ENCODE assay signal across 9 mouse cellular contexts in genomic region chr5:112296404-112297181, GRCm38 (mm10). TPM values are rescaled to one million over a fixed set of nuclear protein-coding genes. Genes with fewer than 3 reads are reported as not detected.
DNase-seq lines count a peak whose midpoint lies in the region; ATAC-seq and TF ChIP-seq lines count a peak whose summit lies in the region.
"Had no signal": no experiment of that assay in that cellular context is flagged by ENCODE, and none has a peak within 500 bp of the region (broad histone marks: within the 10 kb centered on the region; RNA-seq: fewer than 3 reads in every experiment).

No protein-coding gene starts in this region.

- TF ChIP-seq POLR2A in myocyte (IDR thresholded peaks at IDR 0.05; ENCODE audit: insufficient read length, low read depth): no peak

- no peak for DNase-seq in heart, adult 18-20 months
- DNase-seq in midbrain, postnatal 0 days (ENCODE audit: low spot score): no peak
- DNase-seq in hindbrain, embryonic 14.5 days (ENCODE audit: low spot score): no peak
- no peak for DNase-seq in embryo, embryonic 10.5 days (ENCODE audit: low spot score)
- DNase-seq: cerebellum, adult 11 months had no signal

- H3K4me1 ChIP-seq in heart, embryonic 16.5 days (ENCODE audit: control insufficient read depth, insufficient read depth, low read length): peaks cover 39% of the 10 kb centered on the region
- peaks cover 21% of the 10 kb centered on the region for H3K4me1 ChIP-seq in midbrain, embryonic 13.5 days (replicated peaks)
- no peaks in the 10 kb centered on the region for H3K4me1 ChIP-seq in midbrain, postnatal 0 days (ENCODE audit: insufficient read depth, low read length)
- H3K4me1 ChIP-seq in hindbrain, embryonic 14.5 days (replicated peaks; ENCODE audit: control insufficient read depth, insufficient read depth, low read length): peaks cover 11% of the 10 kb centered on the region; the same call in 1 of the 2 replicates
- no peaks in the 10 kb centered on the region for H3K4me1 ChIP-seq in forebrain, embryonic 16.5 days (replicated peaks; ENCODE audit: control insufficient read depth, insufficient read depth, low read length)

- H3K9me3 ChIP-seq in heart, embryonic 16.5 days (replicated peaks; ENCODE audit: control insufficient read depth, low read length): no peaks in the 10 kb centered on the region
- no peaks in the 10 kb centered on the region for H3K9me3 ChIP-seq in midbrain, embryonic 13.5 days
- H3K9me3 ChIP-seq in midbrain, postnatal 0 days (ENCODE audit: low read length): no peaks in the 10 kb centered on the region
- no peaks in the 10 kb centered on the region for H3K9me3 ChIP-seq in hindbrain, embryonic 14.5 days (ENCODE audit: control insufficient read depth, low read length)
- H3K9me3 ChIP-seq in forebrain, embryonic 16.5 days (ENCODE audit: control insufficient read depth, low read length): no peaks in the 10 kb centered on the region

- H3K27ac ChIP-seq in heart, embryonic 16.5 days (ENCODE audit: low read length): peak overlapping the region; percentile 80
- no peak overlapping the region for H3K27ac ChIP-seq in midbrain, embryonic 13.5 days
- H3K27ac ChIP-seq in midbrain, postnatal 0 days (ENCODE audit: low read depth, low read length): no peak overlapping the region
- peak overlapping the region; percentile 14; the same call in 1 of the 2 replicates for H3K27ac ChIP-seq in hindbrain, embryonic 14.5 days
- H3K27ac ChIP-seq in forebrain, embryonic 16.5 days (ENCODE audit: low read length): no peak overlapping the region

- 0 out of 2 replicates have a peak, but pooled peaks have one; percentile 11 for ATAC-seq in heart, embryonic 16.5 days (replicated peaks; ENCODE audit: extremely low read depth, insufficient read depth, low FRiP score)
- no peak for ATAC-seq in midbrain, embryonic 13.5 days
- ATAC-seq in midbrain, postnatal 0 days (ENCODE audit: low FRiP score): no peak
- ATAC-seq in hindbrain, embryonic 14.5 days (ENCODE audit: low FRiP score): no peak
- no peak for ATAC-seq in forebrain, embryonic 16.5 days

- no peak overlapping the region for H3ac ChIP-seq in myocyte (ENCODE audit: control insufficient read depth, insufficient read length)

- no peak overlapping the region for H3K4me2 ChIP-seq in heart, embryonic 16.5 days (ENCODE audit: low read depth, low read length)
- H3K4me2 ChIP-seq in midbrain, embryonic 13.5 days (replicated peaks): no peak overlapping the region
- no peak overlapping the region for H3K4me2 ChIP-seq in midbrain, postnatal 0 days (ENCODE audit: low read depth, low read length, poor library complexity, severe bottlenecking)
- no peak overlapping the region for H3K4me2 ChIP-seq in hindbrain, embryonic 14.5 days (replicated peaks)
- H3K4me2 ChIP-seq in myocyte (ENCODE audit: low read depth): peak overlapping the region; percentile 18
- H3K4me2 ChIP-seq in forebrain, embryonic 16.5 days (ENCODE audit: low read length): no peak overlapping the region

- H3K79me2 ChIP-seq in myocyte (ENCODE audit: control insufficient read depth, insufficient read depth): peaks cover 100% of the 10 kb centered on the region

- no peak overlapping the region for H3K4me3 ChIP-seq in heart, embryonic 16.5 days (ENCODE audit: low read length)
- H3K4me3 ChIP-seq in midbrain, embryonic 13.5 days (replicated peaks): no peak overlapping the region
- no peak overlapping the region for H3K4me3 ChIP-seq in midbrain, postnatal 0 days (ENCODE audit: low read depth, low read length)
- H3K4me3 ChIP-seq in hindbrain, embryonic 14.5 days (replicated peaks; ENCODE audit: low read length): no peak overlapping the region
- no peak overlapping the region for H3K4me3 ChIP-seq in myocyte
- no peak overlapping the region for H3K4me3 ChIP-seq in forebrain, embryonic 16.5 days (replicated peaks; ENCODE audit: low read length)

- no peaks in the 10 kb centered on the region for H3K36me3 ChIP-seq in heart, embryonic 16.5 days (ENCODE audit: control insufficient read depth, insufficient read depth)
- H3K36me3 ChIP-seq in midbrain, embryonic 13.5 days: no peaks in the 10 kb centered on the region
- H3K36me3 ChIP-seq in midbrain, postnatal 0 days (ENCODE audit: insufficient read depth, low read length): no peaks in the 10 kb centered on the region
- H3K36me3 ChIP-seq in hindbrain, embryonic 14.5 days (replicated peaks; ENCODE audit: control insufficient read depth, insufficient read depth): no peaks in the 10 kb centered on the region
- H3K36me3 ChIP-seq in myocyte (ENCODE audit: control insufficient read depth, insufficient read depth): no peaks in the 10 kb centered on the region
- H3K36me3 ChIP-seq in forebrain, embryonic 16.5 days (ENCODE audit: control insufficient read depth, insufficient read depth): no peaks in the 10 kb centered on the region

- no peak for TF ChIP-seq CTCF in midbrain, postnatal 0 days (IDR thresholded peaks at IDR 0.05)

- 30% methylated on average over 6 of the region's 6 CpGs for WGBS in heart, embryonic 16.5 days
- WGBS in midbrain, embryonic 13.5 days: 85% methylated on average over 6 of the region's 6 CpGs
- 65% methylated on average over 6 of the region's 6 CpGs for WGBS in midbrain, postnatal 0 days
- 75% methylated on average over 6 of the region's 6 CpGs for WGBS in hindbrain, embryonic 14.5 days
- WGBS in forebrain, embryonic 16.5 days: 58% methylated on average over 6 of the region's 6 CpGs

- no peak overlapping the region for H3K9ac ChIP-seq in heart, embryonic 16.5 days (ENCODE audit: low read length)
- 0 out of 2 replicates have a peak overlapping the region, but pooled peaks have one; percentile 2 for H3K9ac ChIP-seq in midbrain, embryonic 13.5 days (replicated peaks)
- no peak overlapping the region for H3K9ac ChIP-seq in midbrain, postnatal 0 days (replicated peaks; ENCODE audit: low read length, poor library complexity, severe bottlenecking)
- H3K9ac ChIP-seq in hindbrain, embryonic 14.5 days: no peak overlapping the region
- H3K9ac ChIP-seq in forebrain, embryonic 16.5 days (replicated peaks; ENCODE audit: low read depth, low read length): no peak overlapping the region

- H3K27me3 ChIP-seq in heart, embryonic 16.5 days (ENCODE audit: control insufficient read depth, insufficient read depth, low read length): no peaks in the 10 kb centered on the region
- H3K27me3 ChIP-seq in midbrain, embryonic 13.5 days: no peaks in the 10 kb centered on the region
- H3K27me3 ChIP-seq in midbrain, postnatal 0 days (ENCODE audit: insufficient read depth, low read length): no peaks in the 10 kb centered on the region
- H3K27me3 ChIP-seq in hindbrain, embryonic 14.5 days (ENCODE audit: control insufficient read depth, insufficient read depth, low read length): no peaks in the 10 kb centered on the region
- no peaks in the 10 kb centered on the region for H3K27me3 ChIP-seq in myocyte (ENCODE audit: control insufficient read depth, insufficient read depth, insufficient read length)
- H3K27me3 ChIP-seq in forebrain, embryonic 16.5 days (replicated peaks; ENCODE audit: control insufficient read depth, insufficient read depth, low read length): no peaks in the 10 kb centered on the region

RNA-seq across cellular contexts. Expression of gene Tpst2, which starts 20.1 kb away (rescaled TPM):
- 51.0 and 53.0 TPM in 2 replicates for polyA plus RNA-seq in heart, embryonic 16.5 days (2015; fragmentation: Nextera tagmentation; extraction: Ambion mirVana)
- 10 to 100 TPM; 47.1 to 50.0 TPM for total RNA-seq in heart, adult 18-20 months (2021)
- 24.4 and 25.4 TPM in 2 replicates for polyA plus RNA-seq in midbrain, embryonic 13.5 days (2015; fragmentation: Nextera tagmentation; extraction: Ambion mirVana)
- total RNA-seq in midbrain, postnatal 0 days (2014; rRNA removed): 37.3 and 41.1 TPM in 2 replicates
- 37.1 and 37.8 TPM in 2 replicates for polyA plus RNA-seq in midbrain, postnatal 0 days (2015; fragmentation: Nextera tagmentation; extraction: Ambion mirVana)
- polyA plus RNA-seq in hindbrain, embryonic 14.5 days (2014; fragmentation: Nextera tagmentation; extraction: Ambion mirVana): 29.0 and 30.4 TPM in 2 replicates
- polyA plus RNA-seq in myocyte (2012; fragmentation: generic; extraction: Trizol): 94.7 TPM
- 27.9 and 30.2 TPM in 2 replicates for polyA plus RNA-seq in forebrain, embryonic 16.5 days (2015; fragmentation: Nextera tagmentation; extraction: Ambion mirVana)

RNA-seq across cellular contexts. Expression of gene Tfip11, which starts 29.6 kb away (rescaled TPM):
- polyA plus RNA-seq in heart, embryonic 16.5 days (2015; fragmentation: Nextera tagmentation; extraction: Ambion mirVana): 19.1 and 20.1 TPM in 2 replicates
- total RNA-seq in heart, adult 18-20 months (2021): 10 to 100 TPM; 20.5 to 20.8 TPM
- polyA plus RNA-seq in midbrain, embryonic 13.5 days (2015; fragmentation: Nextera tagmentation; extraction: Ambion mirVana): 35.9 and 36.3 TPM in 2 replicates
- total RNA-seq in midbrain, postnatal 0 days (2014; rRNA removed): 19.8 and 20.8 TPM in 2 replicates
- polyA plus RNA-seq in midbrain, postnatal 0 days (2015; fragmentation: Nextera tagmentation; extraction: Ambion mirVana): 27.4 and 29.0 TPM in 2 replicates
- 24.9 and 26.4 TPM in 2 replicates for polyA plus RNA-seq in hindbrain, embryonic 14.5 days (2014; fragmentation: Nextera tagmentation; extraction: Ambion mirVana)
- polyA plus RNA-seq in myocyte (2012; fragmentation: generic; extraction: Trizol): 31.7 TPM
- polyA plus RNA-seq in forebrain, embryonic 16.5 days (2015; fragmentation: Nextera tagmentation; extraction: Ambion mirVana): 34.7 and 36.7 TPM in 2 replicates

RNA-seq across cellular contexts. Expression of gene Crybb1, which starts 41.0 kb away (rescaled TPM):
- 1.5 TPM in 2 replicates for polyA plus RNA-seq in heart, embryonic 16.5 days (2015; fragmentation: Nextera tagmentation; extraction: Ambion mirVana)
- 1 to 10 TPM; 2.0 to 3.1 TPM for total RNA-seq in heart, adult 18-20 months (2021)
- 2.7 and 3.3 TPM in 2 replicates for polyA plus RNA-seq in midbrain, embryonic 13.5 days (2015; fragmentation: Nextera tagmentation; extraction: Ambion mirVana)
- total RNA-seq in midbrain, postnatal 0 days (2014; rRNA removed): 7.2 and 11.5 TPM in 2 replicates
- 13.1 and 13.2 TPM in 2 replicates for polyA plus RNA-seq in midbrain, postnatal 0 days (2015; fragmentation: Nextera tagmentation; extraction: Ambion mirVana)
- polyA plus RNA-seq in hindbrain, embryonic 14.5 days (2014; fragmentation: Nextera tagmentation; extraction: Ambion mirVana): 3.6 and 3.9 TPM in 2 replicates
- polyA plus RNA-seq in myocyte (2012; fragmentation: generic; extraction: Trizol): 0.36 TPM
- polyA plus RNA-seq in forebrain, embryonic 16.5 days (2015; fragmentation: Nextera tagmentation; extraction: Ambion mirVana): 4.6 and 5.8 TPM in 2 replicates

RNA-seq across cellular contexts. Expression of gene Cryba4, which starts 44.3 kb away (rescaled TPM):
- polyA plus RNA-seq in heart, embryonic 16.5 days (2015; fragmentation: Nextera tagmentation; extraction: Ambion mirVana): 1.6 and 2.0 TPM in 2 replicates
- total RNA-seq in heart, adult 18-20 months (2021): 1 to 10 TPM; 5.7 to 6.6 TPM
- 1.6 and 1.7 TPM in 2 replicates for polyA plus RNA-seq in midbrain, embryonic 13.5 days (2015; fragmentation: Nextera tagmentation; extraction: Ambion mirVana)
- 1.6 and 2.4 TPM in 2 replicates for total RNA-seq in midbrain, postnatal 0 days (2014; rRNA removed)
- polyA plus RNA-seq in midbrain, postnatal 0 days (2015; fragmentation: Nextera tagmentation; extraction: Ambion mirVana): 2.5 and 2.9 TPM in 2 replicates
- 1.6 and 3.2 TPM in 2 replicates for polyA plus RNA-seq in hindbrain, embryonic 14.5 days (2014; fragmentation: Nextera tagmentation; extraction: Ambion mirVana)
- polyA plus RNA-seq in myocyte (2012; fragmentation: generic; extraction: Trizol): 2.8 TPM
- polyA plus RNA-seq in forebrain, embryonic 16.5 days (2015; fragmentation: Nextera tagmentation; extraction: Ambion mirVana): 0.75 and 1.4 TPM in 2 replicates

RNA-seq across cellular contexts. Expression of gene Srrd, which starts 46.2 kb away (rescaled TPM):
- polyA plus RNA-seq in heart, embryonic 16.5 days (2015; fragmentation: Nextera tagmentation; extraction: Ambion mirVana): 23.5 and 24.7 TPM in 2 replicates
- total RNA-seq in heart, adult 18-20 months (2021): 10 to 100 TPM in 1 of 2 experiments, 1 to 10 TPM in 1; 6.8 to 10.0 TPM
- 50.6 and 53.8 TPM in 2 replicates for polyA plus RNA-seq in midbrain, embryonic 13.5 days (2015; fragmentation: Nextera tagmentation; extraction: Ambion mirVana)
- 60.5 and 69.6 TPM in 2 replicates for total RNA-seq in midbrain, postnatal 0 days (2014; rRNA removed)
- 49.0 and 59.3 TPM in 2 replicates for polyA plus RNA-seq in midbrain, postnatal 0 days (2015; fragmentation: Nextera tagmentation; extraction: Ambion mirVana)
- 60.4 and 62.5 TPM in 2 replicates for polyA plus RNA-seq in hindbrain, embryonic 14.5 days (2014; fragmentation: Nextera tagmentation; extraction: Ambion mirVana)
- 19.0 TPM for polyA plus RNA-seq in myocyte (2012; fragmentation: generic; extraction: Trizol)
- 52.6 and 62.5 TPM in 2 replicates for polyA plus RNA-seq in forebrain, embryonic 16.5 days (2015; fragmentation: Nextera tagmentation; extraction: Ambion mirVana)

Comparison
In these comparisons a context has a peak if more than half of its experiments do, and no peak if none do; other contexts are left out.
1. H3K27ac ChIP-seq: peak in heart, embryonic 16.5 days (single experiment) and hindbrain, embryonic 14.5 days (single experiment); none in midbrain, embryonic 13.5 days (single experiment), midbrain, postnatal 0 days (single experiment) and forebrain, embryonic 16.5 days (single experiment).